Mouse (Mus musculus): ENCODE measurements at regions not wholly inside any gene's neighbourhood (a gene's known extent, or its start where the extent isn't known, plus 50 kb on each side); places are given as distances from the start of the nearest gene placed in this dataset.

- no peak for ATAC-seq (replicated peaks; ENCODE audit: poor library complexity)
Observed at GRCm38 (mm10) chr6:135520868-135521267, 158.5 kb downstream of the Emp1 start.

- ATAC-seq (replicated peaks; ENCODE audit: poor library complexity): no peak
Observed at GRCm38 (mm10) chr6:135524886-135525285, 162.5 kb downstream of the Emp1 start.

GRCm38 (mm10) chr6:135525841-135526327, 163.5 kb downstream of the Emp1 start:
- ATAC-seq (replicated peaks; ENCODE audit: poor library complexity): no peak

GRCm38 (mm10) chr6:135526460-135527160, 164.3 kb downstream of the Emp1 start:
- no peak for ATAC-seq (replicated peaks; ENCODE audit: poor library complexity)

- ATAC-seq (replicated peaks; ENCODE audit: poor library complexity): no peak
Observed at GRCm38 (mm10) chr6:135527879-135528278, 165.5 kb downstream of the Emp1 start.

GRCm38 (mm10) chr6:135539791-135540646, 177.7 kb downstream of the Emp1 start:
- ATAC-seq (replicated peaks; ENCODE audit: poor library complexity): no peak

GRCm38 (mm10) chr6:135541566-135541965, 179.2 kb downstream of the Emp1 start:
- no peak for ATAC-seq (replicated peaks; ENCODE audit: poor library complexity)

GRCm38 (mm10) chr6:135542356-135542755, 180.0 kb downstream of the Emp1 start:
- no peak for ATAC-seq (replicated peaks; ENCODE audit: poor library complexity)

GRCm38 (mm10) chr6:135543390-135543789, 181.0 kb downstream of the Emp1 start:
- no peak for ATAC-seq (replicated peaks; ENCODE audit: poor library complexity)

GRCm38 (mm10) chr6:135543863-135544262, 181.5 kb downstream of the Emp1 start:
- no peak for ATAC-seq (replicated peaks; ENCODE audit: poor library complexity)

GRCm38 (mm10) chr6:135550368-135550950, 188.1 kb downstream of the Emp1 start:
- no peak for ATAC-seq (replicated peaks; ENCODE audit: poor library complexity)

GRCm38 (mm10) chr6:135552396-135552795, 190.1 kb downstream of the Emp1 start:
- ATAC-seq (replicated peaks; ENCODE audit: poor library complexity): no peak

- no peak for ATAC-seq (replicated peaks; ENCODE audit: poor library complexity)
Observed at GRCm38 (mm10) chr6:135559501-135559907, 197.2 kb downstream of the Emp1 start.

- ATAC-seq (replicated peaks; ENCODE audit: poor library complexity): no peak
Observed at GRCm38 (mm10) chr6:135562267-135562666, 199.9 kb downstream of the Emp1 start.

GRCm38 (mm10) chr6:135563766-135564165, 201.4 kb downstream of the Emp1 start:
- ATAC-seq (replicated peaks; ENCODE audit: poor library complexity): no peak

GRCm38 (mm10) chr6:135569086-135569485, 206.7 kb downstream of the Emp1 start:
- ATAC-seq (replicated peaks; ENCODE audit: poor library complexity): no peak

- ATAC-seq (replicated peaks; ENCODE audit: poor library complexity): no peak
Observed at GRCm38 (mm10) chr6:135575294-135575693, 212.9 kb downstream of the Emp1 start.

- ATAC-seq (replicated peaks; ENCODE audit: poor library complexity): no peak
Observed at GRCm38 (mm10) chr6:135578728-135579127, 216.4 kb downstream of the Emp1 start.

GRCm38 (mm10) chr6:135582567-135582966, 220.2 kb downstream of the Emp1 start:
- ATAC-seq (replicated peaks; ENCODE audit: poor library complexity): no peak

GRCm38 (mm10) chr6:135584782-135585181, 222.4 kb downstream of the Emp1 start:
- no peak for ATAC-seq (replicated peaks; ENCODE audit: poor library complexity)

GRCm38 (mm10) chr6:135590084-135590483, 227.7 kb downstream of the Emp1 start:
- no peak for ATAC-seq (replicated peaks; ENCODE audit: poor library complexity)

GRCm38 (mm10) chr6:135591085-135591484, 228.7 kb downstream of the Emp1 start:
- no peak for ATAC-seq (replicated peaks; ENCODE audit: poor library complexity)
